Mouse (Mus musculus) central nervous system, embryonic 18 days (tissue): Measurements from ENCODE around the gene Thap11. TPM values are rescaled to one million over a fixed set of nuclear protein-coding genes. Genes with fewer than 3 reads are reported as not detected.

ENCODE experiments used
- polyA plus RNA-seq: library from polyadenylated mRNA; depleted of rRNA; stranded (reverse); fragments of >200 nt; gene quantifications from 2 replicates; pipeline ENCODE4 v1.2.3, GENCODE M21; 2012; rRNA removed

The Thap11 gene
- polyA plus RNA-seq = 59.8 and 61.2 TPM in 2 replicates

DNA sequence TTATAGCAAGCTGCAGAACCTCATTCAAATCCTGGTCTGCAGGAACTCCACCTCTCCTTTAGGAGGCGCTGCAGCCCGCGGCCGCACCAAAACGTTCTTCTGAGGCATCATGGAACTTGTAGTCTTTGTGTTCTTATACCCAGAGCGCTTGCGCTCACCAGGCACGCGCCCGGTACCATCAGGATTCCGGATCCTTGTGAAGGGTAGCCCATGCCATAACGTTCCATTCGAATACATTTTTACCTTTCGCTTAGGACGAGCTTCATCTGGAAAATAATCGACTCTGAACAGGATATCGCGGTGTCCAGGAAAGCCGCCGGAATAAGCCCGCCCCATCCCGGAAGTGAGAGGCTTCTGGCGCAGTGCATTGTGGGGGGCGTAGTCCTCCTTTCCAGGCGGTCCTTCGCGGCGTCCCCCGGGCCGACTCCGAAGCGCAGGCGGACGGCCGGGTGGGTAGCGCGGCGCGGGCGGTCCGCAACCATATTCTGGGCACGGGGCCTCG is at the start of gene Thap11:
Gene Thap11, plus strand, starts transcription at position 418 of the 502 bp plus-strand sequence.

DNA sequence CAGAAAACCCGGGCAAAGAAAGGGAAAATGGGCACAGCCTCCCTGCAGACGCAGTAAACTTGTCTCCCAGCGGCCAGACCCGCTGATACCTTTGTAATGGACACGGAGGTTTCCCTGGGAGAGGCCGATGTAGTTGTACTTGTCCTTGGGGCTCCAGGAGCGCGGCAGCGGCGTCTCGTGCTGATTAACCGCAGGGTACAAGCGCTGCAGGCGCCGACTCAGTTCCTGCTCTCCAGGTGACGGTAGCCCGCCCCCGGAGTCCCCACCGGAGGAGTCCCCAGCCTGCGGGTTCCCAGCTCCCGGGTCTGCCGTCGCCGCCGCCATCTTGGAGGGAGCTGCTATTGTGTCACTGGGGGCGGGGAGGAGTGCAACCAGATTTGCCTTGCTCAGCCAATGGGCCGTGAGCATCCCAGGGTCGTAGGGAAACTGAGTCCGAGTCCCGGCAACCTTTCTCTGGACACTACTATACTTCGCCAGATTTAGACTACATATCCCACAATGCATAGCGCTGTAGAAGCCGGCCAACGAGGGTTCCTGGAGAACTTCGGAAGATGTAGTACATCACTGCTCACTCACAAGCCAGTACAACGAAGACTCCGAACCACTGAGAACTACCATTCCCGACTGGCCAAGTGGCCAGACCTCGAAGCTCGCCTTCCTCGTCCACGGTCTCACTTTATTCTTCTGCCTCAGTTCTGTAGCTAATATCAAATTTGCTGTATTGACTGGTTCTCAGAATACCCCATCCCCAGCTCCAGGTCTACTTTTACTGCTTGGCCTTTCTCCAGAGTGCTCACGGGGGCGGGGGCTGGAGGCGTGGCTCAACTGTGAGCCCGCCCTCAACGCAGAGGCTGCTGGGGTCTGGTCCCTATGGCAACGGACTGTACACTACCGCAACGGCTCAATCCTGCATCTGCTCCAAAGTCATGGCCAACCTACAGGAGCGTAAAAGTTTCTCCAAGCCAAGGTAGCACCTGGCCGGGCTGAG is 27.8 kb upstream of the Thap11 start, which contains the start of the genes Ranbp10 and Tsnaxip1:
Gene Ranbp10, minus strand, starts transcription at position 490 of the 988 bp plus-strand sequence.
Gene Tsnaxip1, plus strand, starts transcription at position 871 of the 988 bp plus-strand sequence.

DNA sequence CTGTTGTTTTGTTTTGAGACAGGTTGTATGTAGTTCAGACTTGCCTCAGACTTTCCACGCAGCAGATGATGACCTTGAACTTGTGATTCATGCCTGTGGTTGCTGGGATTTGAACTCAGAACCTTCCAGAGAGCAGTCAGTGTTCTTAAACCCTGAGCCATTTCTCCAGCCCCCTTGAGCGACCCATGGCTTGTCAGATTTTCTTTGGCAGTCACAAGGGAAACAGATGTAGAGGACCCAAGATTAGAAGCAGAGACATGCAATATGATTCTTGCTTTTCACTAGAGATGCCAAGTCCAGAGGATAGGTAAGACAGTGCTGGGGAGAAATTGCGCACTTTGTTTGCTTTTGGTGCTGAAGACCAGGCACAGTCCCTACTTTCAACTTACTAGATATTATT is 1.8 kb upstream of the Thap11 start, which contains the start of gene Cenpt:
Gene Cenpt, minus strand, starts transcription at position 101 of the 400 bp plus-strand sequence.

DNA sequence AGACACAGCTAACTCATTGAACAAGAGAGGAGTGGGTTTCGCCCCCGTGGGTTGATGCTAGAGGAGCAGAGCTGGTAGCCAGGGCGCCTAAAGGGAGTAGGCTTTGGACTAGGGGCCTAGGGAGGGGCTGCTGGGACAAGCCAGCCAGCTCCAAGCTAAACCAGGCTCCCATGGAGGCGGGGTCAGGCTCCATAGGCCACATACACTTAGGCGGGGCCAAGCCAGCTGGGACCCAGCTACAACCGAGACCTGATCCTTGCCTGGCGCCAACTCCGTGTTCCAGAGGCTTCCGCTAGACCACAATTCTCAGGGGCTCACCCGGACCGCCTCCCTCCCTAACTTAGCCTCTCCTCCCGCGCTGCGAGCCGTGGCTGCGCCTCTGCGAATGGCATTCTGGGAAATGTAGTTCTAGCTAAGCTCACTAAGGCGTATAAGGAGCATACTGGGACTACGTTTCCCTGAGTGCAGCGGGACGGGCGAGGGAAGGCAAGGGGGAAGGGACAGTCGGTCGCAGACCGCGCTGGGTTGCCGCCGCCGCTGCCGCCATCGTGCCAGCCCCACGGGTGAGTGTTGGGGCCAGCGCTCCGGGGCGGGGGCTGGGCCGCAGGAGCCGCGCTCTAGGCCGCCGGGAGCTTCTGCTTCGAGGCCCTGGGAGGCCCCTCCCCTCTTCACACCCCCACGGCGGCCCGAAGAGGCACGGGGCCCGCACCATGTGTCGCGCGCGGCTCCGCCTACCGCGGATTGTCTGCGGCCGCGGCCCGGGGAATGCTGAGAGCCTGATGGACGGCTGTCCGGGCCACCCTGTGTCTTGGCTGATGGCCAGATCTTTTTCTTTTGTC is 5.4 kb downstream of the Thap11 start, which contains the start of gene Nutf2:
Gene Nutf2, plus strand, starts transcription at position 438 of the 839 bp plus-strand sequence.

DNA sequence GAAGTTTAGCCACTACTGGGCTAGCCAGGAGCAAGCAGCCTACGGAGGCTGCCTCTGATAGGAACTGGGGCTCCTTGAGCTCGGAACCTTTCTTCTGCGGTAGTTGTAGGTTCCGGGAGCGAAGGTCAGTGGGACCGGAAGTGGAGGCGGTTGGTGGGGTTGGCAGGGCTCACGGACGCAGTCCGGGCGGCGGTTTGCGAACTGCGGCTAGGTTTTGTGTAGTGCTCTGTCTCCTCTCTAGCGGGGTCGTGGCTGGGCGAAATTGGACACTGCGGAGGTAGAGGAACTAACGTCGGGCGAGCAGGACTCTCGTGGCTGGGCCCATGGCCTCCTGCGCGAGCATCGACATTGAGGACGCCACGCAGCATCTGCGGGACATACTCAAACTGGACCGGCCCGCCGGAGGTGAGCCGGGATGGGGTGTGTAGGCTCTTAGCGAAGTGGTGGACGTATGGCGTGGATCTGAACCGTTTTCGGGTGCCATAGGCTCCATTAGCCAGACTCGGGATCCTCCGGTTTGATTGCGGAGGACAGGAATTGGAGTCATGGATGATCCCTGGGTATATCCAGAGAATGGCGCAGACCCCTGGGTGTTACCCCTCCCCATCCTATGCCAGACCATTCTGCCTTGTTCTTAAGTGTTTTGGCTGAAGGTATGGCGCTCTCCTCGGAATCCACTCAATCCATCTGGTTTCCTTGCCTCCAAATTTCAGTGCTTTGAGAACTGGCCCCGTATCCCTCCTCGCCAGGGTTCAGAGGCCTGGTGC is 26.0 kb downstream of the Thap11 start, which contains the start of gene Edc4:
Gene Edc4, plus strand, starts transcription at position 128 of the 767 bp plus-strand sequence.

DNA sequence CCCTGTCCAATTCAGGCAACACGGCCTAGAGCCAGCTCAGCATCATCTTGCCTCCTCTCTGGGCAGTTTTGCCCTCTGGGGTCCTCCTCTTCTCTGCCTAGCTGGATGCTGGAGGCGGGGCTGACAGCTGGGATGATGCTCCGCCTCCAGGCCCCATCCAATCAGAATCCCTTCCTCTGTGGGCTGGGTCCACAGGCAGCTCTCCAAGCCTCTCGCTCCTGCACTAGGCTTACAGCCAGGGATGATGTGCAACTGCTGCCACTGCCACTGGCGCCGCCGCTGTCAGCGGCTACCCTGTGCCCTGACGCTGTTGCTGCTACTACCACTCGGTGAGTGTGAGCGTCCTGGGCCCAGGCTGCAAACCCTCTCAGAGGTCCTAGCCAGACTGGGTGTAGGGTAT is 38.4 kb downstream of the Thap11 start, which contains the start of gene Nrn1l:
Gene Nrn1l, plus strand, starts transcription at position 229 of the 400 bp plus-strand sequence.

DNA sequence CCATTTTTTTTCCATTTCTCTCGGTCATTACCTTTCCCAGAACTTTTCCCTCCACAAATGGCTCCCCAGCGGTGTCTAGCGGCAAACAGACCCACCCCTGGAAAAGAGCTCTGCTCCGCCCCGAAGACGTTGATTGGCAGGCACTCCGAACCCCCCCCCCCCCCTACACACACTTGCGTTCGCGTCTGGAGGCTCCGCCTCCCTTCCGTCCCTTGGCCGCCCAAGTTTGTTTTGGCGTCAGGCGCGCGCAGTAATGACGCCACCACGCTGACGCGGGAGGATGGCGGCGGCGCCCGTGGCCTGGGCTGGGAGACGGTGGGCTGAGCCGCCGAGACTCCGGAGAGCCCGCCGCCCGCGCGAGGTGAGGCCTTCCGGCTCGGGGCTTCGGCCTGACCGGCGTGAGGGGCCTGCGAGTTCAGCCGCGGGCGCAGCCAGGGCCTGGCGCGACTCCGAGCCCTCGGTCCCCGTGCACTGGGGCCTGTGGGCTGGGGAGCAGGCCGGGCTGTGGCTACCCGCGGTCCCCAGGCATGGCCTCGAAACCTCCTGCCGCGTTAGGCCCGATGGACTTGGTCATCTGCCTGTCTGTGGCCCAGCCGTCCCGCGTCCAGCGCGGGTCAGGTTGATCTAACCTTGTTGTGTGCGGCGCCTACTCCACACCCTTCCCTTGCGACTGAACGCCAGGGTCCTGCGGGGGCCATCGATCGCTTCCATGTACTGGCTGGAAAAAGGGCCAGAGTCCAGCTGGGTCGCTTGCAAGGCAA is 45.4 kb downstream of the Thap11 start, which contains the start of gene Pskh1:
Gene Pskh1, plus strand, starts transcription at position 262 of the 761 bp plus-strand sequence.

Other genes with a start within 250 kb of the Thap11 start
- 28.1 and 32.8 TPM in 2 replicates for gene Ripor1, start 249.9 kb upstream of the Thap11 start, polyA plus RNA-seq
- 38.3 and 40.0 TPM in 2 replicates for gene Ctcf, start 218.6 kb upstream of the Thap11 start, polyA plus RNA-seq
- gene Agrp, start 217.7 kb upstream of the Thap11 start, polyA plus RNA-seq = 0.79 and 0.87 TPM in 2 replicates
- 21.1 TPM in 2 replicates for gene Carmil2, start 168.9 kb upstream of the Thap11 start, polyA plus RNA-seq
- 53.7 and 57.3 TPM in 2 replicates for gene Acd, start 154.0 kb upstream of the Thap11 start, polyA plus RNA-seq
- gene Pard6a, start 154.0 kb upstream of the Thap11 start, polyA plus RNA-seq = 50.9 and 51.0 TPM in 2 replicates
- 0.12 and 0.31 TPM in 2 replicates for gene 4933405L10Rik, start 147.5 kb upstream of the Thap11 start, polyA plus RNA-seq
- 22.4 and 25.1 TPM in 2 replicates for gene Enkd1, start 146.9 kb upstream of the Thap11 start, polyA plus RNA-seq
- gene Gfod2, start 96.5 kb upstream of the Thap11 start, polyA plus RNA-seq = 51.6 and 57.3 TPM in 2 replicates
- gene Ranbp10, start 27.8 kb upstream of the Thap11 start, polyA plus RNA-seq = 28.2 and 30.4 TPM in 2 replicates
- 0.36 and 0.80 TPM in 2 replicates for gene Tsnaxip1, start 27.4 kb upstream of the Thap11 start, polyA plus RNA-seq
- gene Cenpt, start 1.9 kb upstream of the Thap11 start, polyA plus RNA-seq = 81.1 and 83.5 TPM in 2 replicates
- gene Nutf2, start 5.4 kb downstream of the Thap11 start, polyA plus RNA-seq = 148 and 151 TPM in 2 replicates
- gene Edc4, start 25.7 kb downstream of the Thap11 start, polyA plus RNA-seq = 62.0 and 67.9 TPM in 2 replicates
- 1.1 and 1.2 TPM in 2 replicates for gene Nrn1l, start 38.4 kb downstream of the Thap11 start, polyA plus RNA-seq
- 14.1 and 14.4 TPM in 2 replicates for gene Pskh1, start 45.3 kb downstream of the Thap11 start, polyA plus RNA-seq
- gene Ctrl, start 78.7 kb downstream of the Thap11 start, polyA plus RNA-seq = 8.4 and 9.0 TPM in 2 replicates
- gene Psmb10, start 83.3 kb downstream of the Thap11 start, polyA plus RNA-seq = 70.5 and 78.9 TPM in 2 replicates
- 4.7 and 6.6 TPM in 2 replicates for gene Lcat, start 88.2 kb downstream of the Thap11 start, polyA plus RNA-seq
- 18.2 and 18.9 TPM in 2 replicates for gene Slc12a4, start 111.0 kb downstream of the Thap11 start, polyA plus RNA-seq
- gene Dpep3, start 124.3 kb downstream of the Thap11 start, polyA plus RNA-seq = not detected in 2 replicates
- gene Dus2, start 136.2 kb downstream of the Thap11 start, polyA plus RNA-seq = 29.5 and 29.7 TPM in 2 replicates
- not detected in 2 replicates for gene Dpep2nb, start 150.8 kb downstream of the Thap11 start, polyA plus RNA-seq
- 13.8 and 13.9 TPM in 2 replicates for gene Ddx28, start 156.8 kb downstream of the Thap11 start, polyA plus RNA-seq
- 7.8 and 8.4 TPM in 2 replicates for gene Nfatc3, start 203.7 kb downstream of the Thap11 start, polyA plus RNA-seq